Comparison of ENCODE assay signal across 11 mouse cellular contexts in genomic region chr19:14566564-14567021, GRCm38 (mm10). TPM values are rescaled to one million over a fixed set of nuclear protein-coding genes. Genes with fewer than 3 reads are reported as not detected.
A peak's percentile ranks its signal among the peaks of the same experiment; 100 is the strongest.
DNase-seq lines count a peak whose midpoint lies in the region; ATAC-seq lines count a peak whose summit lies in the region.
"Had no signal": no experiment of that assay in that cellular context is flagged by ENCODE, and none has a peak within 500 bp of the region (broad histone marks: within the 10 kb centered on the region; RNA-seq: fewer than 3 reads in every experiment).

No protein-coding gene starts in this region.

- peak; percentile 91 for ATAC-seq in hindbrain, embryonic 12.5 days (ENCODE audit: low FRiP score)
- peak; percentile 44; the same call in 1 of the 2 replicates for ATAC-seq in midbrain, embryonic 16.5 days

- H3K27ac ChIP-seq in hindbrain, embryonic 12.5 days = peak overlapping the region; percentile 40
- H3K27ac ChIP-seq in midbrain, embryonic 16.5 days (ENCODE audit: low read length) = no peak overlapping the region
- no peak overlapping the region for H3K27ac ChIP-seq in limb, embryonic 10.5 days
- H3K27ac ChIP-seq: limb, embryonic 13.5 days had no signal

- no peak overlapping the region for H3K9ac ChIP-seq in hindbrain, embryonic 12.5 days
- H3K9ac ChIP-seq in midbrain, embryonic 16.5 days (ENCODE audit: low read depth, low read length) = no peak overlapping the region
- H3K9ac ChIP-seq: limb, embryonic 13.5 days had no signal

- H3K9me3 ChIP-seq in hindbrain, embryonic 12.5 days (replicated peaks) = no peaks in the 10 kb centered on the region
- no peaks in the 10 kb centered on the region for H3K9me3 ChIP-seq in midbrain, embryonic 16.5 days (replicated peaks; ENCODE audit: control insufficient read depth, low read length, poor library complexity, severe bottlenecking)
- no peaks in the 10 kb centered on the region for H3K9me3 ChIP-seq in limb, embryonic 10.5 days (replicated peaks)
- H3K9me3 ChIP-seq: limb, embryonic 13.5 days; megakaryocyte, embryonic 14.5 days had no signal

- H3K36me3 ChIP-seq in hindbrain, embryonic 12.5 days = no peaks in the 10 kb centered on the region
- H3K36me3 ChIP-seq in midbrain, embryonic 16.5 days (ENCODE audit: control insufficient read depth, insufficient read depth, low read length) = no peaks in the 10 kb centered on the region
- no peaks in the 10 kb centered on the region for H3K36me3 ChIP-seq in limb, embryonic 10.5 days

- peak; percentile 17 to 22 for DNase-seq in cerebellum, postnatal 10 days
- no peak for DNase-seq in cerebellum, adult 11-12 months
- peak; percentile 79 for DNase-seq in embryo, embryonic 11 days
- no peak for DNase-seq in adrenal gland, adult 18-20 months (ENCODE audit: low spot score in 2 of 2)
- DNase-seq in limb, embryonic 10.5 days (ENCODE audit: low spot score) = no peak
- DNase-seq in heart, postnatal 4 days = no peak
- DNase-seq: spleen, adult 18-20 months had no signal

- 23% methylated on average over 5 of the region's 5 CpGs for WGBS in hindbrain, embryonic 12.5 days
- 12% methylated on average over 5 of the region's 5 CpGs for WGBS in midbrain, embryonic 16.5 days
- 17% methylated on average over 5 of the region's 5 CpGs for WGBS in limb, embryonic 10.5 days

- peaks cover 20% of the 10 kb centered on the region for H3K4me1 ChIP-seq in hindbrain, embryonic 12.5 days
- H3K4me1 ChIP-seq in midbrain, embryonic 16.5 days (ENCODE audit: control insufficient read depth, insufficient read depth, low read length) = peaks cover 15% of the 10 kb centered on the region
- H3K4me1 ChIP-seq in limb, embryonic 10.5 days = peaks cover 20% of the 10 kb centered on the region

- no peak overlapping the region for H3K4me2 ChIP-seq in hindbrain, embryonic 12.5 days (replicated peaks)
- no peak overlapping the region for H3K4me2 ChIP-seq in midbrain, embryonic 16.5 days (ENCODE audit: low read length)
- H3K4me2 ChIP-seq: limb, embryonic 13.5 days had no signal

- H3K27me3 ChIP-seq in hindbrain, embryonic 12.5 days = no peaks in the 10 kb centered on the region
- H3K27me3 ChIP-seq in midbrain, embryonic 16.5 days (ENCODE audit: control insufficient read depth, insufficient read depth, low read depth, low read length) = no peaks in the 10 kb centered on the region
- H3K27me3 ChIP-seq in limb, embryonic 10.5 days (ENCODE audit: low read depth, poor library complexity, severe bottlenecking) = no peaks in the 10 kb centered on the region
- H3K27me3 ChIP-seq: limb, embryonic 13.5 days; megakaryocyte, embryonic 14.5 days had no signal

- no peak overlapping the region for H3K4me3 ChIP-seq in hindbrain, embryonic 12.5 days
- no peak overlapping the region for H3K4me3 ChIP-seq in midbrain, embryonic 16.5 days (ENCODE audit: low read depth, low read length)
- H3K4me3 ChIP-seq in limb, embryonic 10.5 days = no peak overlapping the region
- H3K4me3 ChIP-seq: limb, embryonic 13.5 days; megakaryocyte, embryonic 14.5 days had no signal

RNA-seq across cellular contexts. Expression of gene Tle4, which starts 31.3 kb away (rescaled TPM):
- 37.7 and 40.2 TPM in 2 replicates for polyA plus RNA-seq in hindbrain, embryonic 12.5 days (2016; fragmentation: Nextera tagmentation; extraction: Ambion mirVana)
- 26.7 and 30.8 TPM in 2 replicates for polyA plus RNA-seq in midbrain, embryonic 16.5 days (2015; fragmentation: Nextera tagmentation; extraction: Ambion mirVana)
- 10 to 100 TPM in 1 of 2 experiments, 1 to 10 TPM in 1; 8.8 to 11.0 TPM for total RNA-seq in adrenal gland, adult 18-20 months (2021)
- polyA plus RNA-seq in limb, embryonic 10.5 days (2016; fragmentation: Nextera tagmentation; extraction: Ambion mirVana) = 15.5 and 16.7 TPM in 2 replicates
- total RNA-seq in heart, postnatal 4 days (2021) = 10 to 100 TPM; 11.9 to 12.3 TPM

Comparison
In these comparisons a context has a peak if more than half of its experiments do, and no peak if none do; other contexts are left out.
1. DNase-seq: peak in cerebellum, postnatal 10 days (2 of 2) and embryo, embryonic 11 days (single experiment); none in cerebellum, adult 11-12 months (single experiment), adrenal gland, adult 18-20 months (0 of 2), limb, embryonic 10.5 days (single experiment) and heart, postnatal 4 days (single experiment).